15 mouse cellular contexts compared by ENCODE assay signal in genomic region chr4:86317916-86318542, GRCm38 (mm10).
DNase-seq lines count a peak whose midpoint lies in the region; ATAC-seq and TF ChIP-seq lines count a peak whose summit lies in the region.
"Had no signal": no experiment of that assay in that cellular context is flagged by ENCODE, and none has a peak within 500 bp of the region (broad histone marks: within the 10 kb centered on the region; RNA-seq: fewer than 3 reads in every experiment).

No protein-coding gene starts in this region.

- no peaks in the 10 kb centered on the region for H3K79me2 ChIP-seq in liver, adult 2 months (ENCODE audit: control insufficient read depth, insufficient read depth, low read length)

- no peak for ATAC-seq in heart, embryonic 13.5 days (ENCODE audit: extremely low read depth, insufficient number of reproducible peaks, low FRiP score, low TSS enrichment)
- ATAC-seq: forebrain, embryonic 15.5 days had no signal

- 55% methylated on average over 3 of the region's 3 CpGs for WGBS in heart, embryonic 13.5 days
- WGBS in liver, adult 2 months, result 65% methylated on average over 3 of the region's 3 CpGs

- no peaks in the 10 kb centered on the region for H3K27me3 ChIP-seq in heart, embryonic 13.5 days (replicated peaks)
- H3K27me3 ChIP-seq in liver, adult 2 months (ENCODE audit: control insufficient read depth, insufficient read depth, low read length), result no peaks in the 10 kb centered on the region
- H3K27me3 ChIP-seq: embryonic facial prominence, embryonic 13.5 days; forebrain, embryonic 15.5 days; hindbrain, embryonic 15.5 days; liver, embryonic 13.5 days had no signal

- no peak overlapping the region for H3K4me2 ChIP-seq in heart, embryonic 13.5 days
- H3K4me2 ChIP-seq: embryonic facial prominence, embryonic 13.5 days; forebrain, embryonic 15.5 days; hindbrain, embryonic 15.5 days; liver, embryonic 13.5 days had no signal

- DNase-seq in adrenal gland, postnatal 10 days, result peak; percentile 45
- DNase-seq in adrenal gland, postnatal 25 days, result no peak
- DNase-seq in heart, postnatal 4 days, result no peak
- DNase-seq in liver, adult 2 months (ENCODE audit: extremely low read depth, low read depth, low spot score), result peak; percentile 47
- no peak for DNase-seq in liver
- peak; percentile 54 for DNase-seq in kidney, postnatal 10 days
- DNase-seq in ovary, postnatal 36 days (ENCODE audit: low spot score), result no peak
- DNase-seq: cerebellum, adult 9-11 months; gastrocnemius, postnatal 14 days; liver, embryonic 13.5 days; thymus, postnatal 14 days had no signal

- no peaks in the 10 kb centered on the region for H3K36me3 ChIP-seq in heart, embryonic 13.5 days
- H3K36me3 ChIP-seq in liver, adult 2 months (ENCODE audit: control insufficient read depth, insufficient read depth, low read length), result no peaks in the 10 kb centered on the region
- H3K36me3 ChIP-seq: embryonic facial prominence, embryonic 13.5 days; forebrain, embryonic 15.5 days; hindbrain, embryonic 15.5 days; liver, embryonic 13.5 days had no signal

- no peaks in the 10 kb centered on the region for H3K9me3 ChIP-seq in heart, embryonic 13.5 days
- H3K9me3 ChIP-seq: embryonic facial prominence, embryonic 13.5 days; forebrain, embryonic 15.5 days; hindbrain, embryonic 15.5 days; liver, embryonic 13.5 days had no signal

- peaks cover 54% of the 10 kb centered on the region for H3K4me1 ChIP-seq in heart, embryonic 13.5 days
- no peaks in the 10 kb centered on the region for H3K4me1 ChIP-seq in liver, adult 2 months (ENCODE audit: control insufficient read depth, insufficient read depth, low read length)
- H3K4me1 ChIP-seq: embryonic facial prominence, embryonic 13.5 days; forebrain, embryonic 15.5 days; hindbrain, embryonic 15.5 days; liver, embryonic 13.5 days had no signal

- no peak for TF ChIP-seq POLR2A in liver, adult 2 months (IDR thresholded peaks at IDR 0.05; ENCODE audit: extremely low read depth, insufficient read depth, low read length)

- H3K9ac ChIP-seq in heart, embryonic 13.5 days, result no peak overlapping the region
- no peak overlapping the region for H3K9ac ChIP-seq in liver, adult 2 months (ENCODE audit: low read depth, low read length)
- H3K9ac ChIP-seq: embryonic facial prominence, embryonic 13.5 days; forebrain, embryonic 15.5 days; hindbrain, embryonic 15.5 days; liver, embryonic 13.5 days had no signal

- no peak for TF ChIP-seq CTCF in liver, adult 2 months (IDR thresholded peaks at IDR 0.05; ENCODE audit: low read depth, low read length)

- no peak overlapping the region for H3K4me3 ChIP-seq in heart, embryonic 13.5 days
- no peak overlapping the region for H3K4me3 ChIP-seq in liver, adult 2 months (ENCODE audit: insufficient read depth, low read depth, low read length)
- H3K4me3 ChIP-seq: embryonic facial prominence, embryonic 13.5 days; forebrain, embryonic 15.5 days; hindbrain, embryonic 15.5 days; liver, embryonic 13.5 days had no signal

- peak overlapping the region; percentile 84 for H3K27ac ChIP-seq in heart, embryonic 13.5 days (replicated peaks)
- H3K27ac ChIP-seq in liver, adult 2 months (replicated peaks; ENCODE audit: insufficient read depth, low read depth, low read length), result no peak overlapping the region; the same call in 1 of the 2 replicates
- H3K27ac ChIP-seq: embryonic facial prominence, embryonic 13.5 days; forebrain, embryonic 15.5 days; hindbrain, embryonic 15.5 days; liver, embryonic 13.5 days had no signal

Comparison
In these comparisons a context has a peak if more than half of its experiments do, and no peak if none do; other contexts are left out.
1. DNase-seq: peak in adrenal gland, postnatal 10 days (single experiment), liver, adult 2 months (single experiment) and kidney, postnatal 10 days (single experiment); none in adrenal gland, postnatal 25 days (single experiment), heart, postnatal 4 days (single experiment), liver (single experiment) and ovary, postnatal 36 days (single experiment).